Mouse (Mus musculus) central nervous system, embryonic 11.5 days (tissue): ENCODE data around the gene Rp9. TPM values are rescaled to one million over a fixed set of nuclear protein-coding genes. Genes with fewer than 3 reads are reported as not detected.

Experiments used
- polyA plus RNA-seq: library from polyadenylated mRNA; depleted of rRNA; stranded (reverse); fragments of >200 nt; gene quantifications from 2 replicates; pipeline ENCODE4 v1.2.3, GENCODE M21; 2012; rRNA removed

Rp9 gene
- 67.0 and 75.1 TPM in 2 replicates for polyA plus RNA-seq

GRCm38 (mm10) chr9:22469643-22470042, at the start of gene Rp9:
Rp9 (minus strand) TSS chr9:22469743.

GRCm38 (mm10) chr9:22475424-22475868, 5.9 kb upstream of the Rp9 start, which contains the start of gene Bbs9:
Bbs9 (plus strand) TSS chr9:22475715.

GRCm38 (mm10) chr9:22453990-22454389, 15.6 kb downstream of the Rp9 start, which contains the start of gene Gm17545:
Gm17545 (plus strand) TSS chr9:22454290.

GRCm38 (mm10) chr9:22411002-22411857, 58.3 kb downstream of the Rp9 start, which contains the start of gene 9530077C05Rik:
9530077C05Rik (plus strand) TSS chr9:22411513.

GRCm38 (mm10) chr9:22389021-22389476, 80.5 kb downstream of the Rp9 start, which contains the start of gene Anln:
Anln (minus strand) TSS chr9:22389188.

Other genes starting within 250 kb of the Rp9 start
- 10.3 and 12.2 TPM in 2 replicates for gene Zfp809, start 244.0 kb downstream of the Rp9 start, polyA plus RNA-seq
- gene Zfp599, start 209.8 kb downstream of the Rp9 start, polyA plus RNA-seq, result 2.6 and 3.8 TPM in 2 replicates
- gene Zfp810, start 162.1 kb downstream of the Rp9 start, polyA plus RNA-seq, result 37.2 and 44.6 TPM in 2 replicates
- gene Anln, start 80.6 kb downstream of the Rp9 start, polyA plus RNA-seq, result 34.2 and 39.0 TPM in 2 replicates
- 4.9 and 5.9 TPM in 2 replicates for gene 9530077C05Rik, start 58.2 kb downstream of the Rp9 start, polyA plus RNA-seq
- gene Gm17545, start 15.5 kb downstream of the Rp9 start, polyA plus RNA-seq, result not detected in 2 replicates
- gene Bbs9, start 6.0 kb upstream of the Rp9 start, polyA plus RNA-seq, result 14.2 and 15.6 TPM in 2 replicates